Mouse (Mus musculus): ENCODE results near the gene Olfr372. TPM values are rescaled to one million over a fixed set of nuclear protein-coding genes. Genes with fewer than 3 reads are reported as not detected.

The Olfr372 gene
- polyA plus RNA-seq, 1 experiment from 2014 or later: not detected

Other genes with a start within 250 kb of the Olfr372 start
- 9.3 and 9.6 TPM in 2 replicates for gene Zfp709, start 159.2 kb upstream of the Olfr372 start, polyA plus RNA-seq (2015; fragmentation: Nextera tagmentation; extraction: Ambion mirVana)
- 21.1 and 21.8 TPM in 2 replicates for gene Zfp882, start 132.6 kb upstream of the Olfr372 start, polyA plus RNA-seq (2015; fragmentation: Nextera tagmentation; extraction: Ambion mirVana)
- 36.0 TPM in 2 replicates for gene Zfp617, start 132.6 kb upstream of the Olfr372 start, polyA plus RNA-seq (2015; fragmentation: Nextera tagmentation; extraction: Ambion mirVana)
- 16.3 and 17.4 TPM in 2 replicates for gene Zfp961, start 90.2 kb upstream of the Olfr372 start, polyA plus RNA-seq (2015; fragmentation: Nextera tagmentation; extraction: Ambion mirVana)
- 0.96 and 0.98 TPM in 2 replicates for gene Cyp4f18, start 31.6 kb upstream of the Olfr372 start, polyA plus RNA-seq (2015; fragmentation: Nextera tagmentation; extraction: Ambion mirVana)
- not detected in 2 replicates for gene Olfr373, start 42.0 kb downstream of the Olfr372 start, polyA plus RNA-seq (2015; fragmentation: Nextera tagmentation; extraction: Ambion mirVana)
- gene Olfr374, start 65.8 kb downstream of the Olfr372 start, polyA plus RNA-seq (2015; fragmentation: Nextera tagmentation; extraction: Ambion mirVana): 0.06 TPM in 1 of 2 replicates, not detected in the other
- 172 and 176 TPM in 2 replicates for gene Tpm4, start 93.8 kb downstream of the Olfr372 start, polyA plus RNA-seq (2015; fragmentation: Nextera tagmentation; extraction: Ambion mirVana)
- gene Rab8a, start 120.0 kb downstream of the Olfr372 start, polyA plus RNA-seq (2015; fragmentation: Nextera tagmentation; extraction: Ambion mirVana): 88.8 and 91.6 TPM in 2 replicates
- gene Hsh2d, start 148.4 kb downstream of the Olfr372 start, polyA plus RNA-seq (2015; fragmentation: Nextera tagmentation; extraction: Ambion mirVana): not detected in 2 replicates
- not detected in 2 replicates for gene Cib3, start 171.6 kb downstream of the Olfr372 start, polyA plus RNA-seq (2015; fragmentation: Nextera tagmentation; extraction: Ambion mirVana)
- gene Gm11034, start 172.4 kb downstream of the Olfr372 start, polyA plus RNA-seq (2015; fragmentation: Nextera tagmentation; extraction: Ambion mirVana): not detected in 2 replicates
- gene Fam32a, start 178.5 kb downstream of the Olfr372 start, polyA plus RNA-seq (2015; fragmentation: Nextera tagmentation; extraction: Ambion mirVana): 112 and 115 TPM in 2 replicates
- 296 and 302 TPM in 2 replicates for gene Ap1m1, start 198.8 kb downstream of the Olfr372 start, polyA plus RNA-seq (2015; fragmentation: Nextera tagmentation; extraction: Ambion mirVana)